ENCODE assay signal across 9 mouse cellular contexts in the genomic region with DNA sequence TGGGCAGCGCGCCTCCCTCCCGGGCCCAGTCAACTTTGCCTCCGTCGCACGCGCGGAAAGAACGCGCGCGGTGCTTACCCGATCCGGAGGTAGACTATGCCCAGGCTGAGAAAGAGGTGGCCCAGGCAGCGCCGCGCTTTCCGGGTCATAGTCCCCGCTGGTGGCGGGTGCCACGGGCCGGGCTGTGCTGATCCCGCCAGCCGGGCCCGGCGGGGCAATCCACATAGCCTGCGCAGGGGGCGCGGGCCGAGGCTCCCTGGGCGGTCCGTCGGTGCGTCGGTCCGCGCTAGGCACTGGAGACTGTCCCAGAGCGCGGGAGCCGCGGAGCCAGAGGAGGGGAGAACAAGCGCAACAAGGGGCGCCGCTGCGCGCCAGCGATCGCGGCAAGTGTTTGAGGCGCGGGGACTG. TPM values are rescaled to one million over a fixed set of nuclear protein-coding genes. Genes with fewer than 3 reads are reported as not detected.
DNase-seq lines count a peak whose midpoint lies in the region; ATAC-seq and TF ChIP-seq lines count a peak whose summit lies in the region.
"Had no signal": no experiment of that assay in that cellular context is flagged by ENCODE, and none has a peak within 500 bp of the region (broad histone marks: within the 10 kb centered on the region; RNA-seq: fewer than 3 reads in every experiment).

Gene Wnt7a, minus strand, starts transcription at position 403 of the 408 bp plus-strand sequence.

- no peak for TF ChIP-seq EP300 in ES-Bruce4 (IDR thresholded peaks at IDR 0.05; ENCODE audit: insufficient read depth, low read depth, low read length)

- TF ChIP-seq POLR2A in ES-Bruce4 (IDR thresholded peaks at IDR 0.05; ENCODE audit: insufficient read depth, low read length), result no peak
- TF ChIP-seq POLR2A in limb, embryonic 14.5 days (IDR thresholded peaks at IDR 0.05; ENCODE audit: borderline replicate concordance, extremely low read depth, insufficient read depth, insufficient read length), result no peak

- H3K4me3 ChIP-seq in heart, embryonic 11.5 days (ENCODE audit: low read depth, low read length), result peak within 1 kb of the TSS; percentile 53
- H3K4me3 ChIP-seq in ES-Bruce4 (ENCODE audit: low read depth, low read length), result peak within 1 kb of the TSS; percentile 49
- peak within 1 kb of the TSS; percentile 53 for H3K4me3 ChIP-seq in hindbrain, postnatal 0 days (ENCODE audit: low read length)
- peak within 1 kb of the TSS; percentile 49 for H3K4me3 ChIP-seq in limb, embryonic 14.5 days (replicated peaks; ENCODE audit: low read length)

- no peak for DNase-seq in heart, adult 8-10 months (ENCODE audit: low spot score)
- DNase-seq in cerebellum, postnatal 25 days, result peak; percentile 81 to 83
- peak; percentile 25 for DNase-seq in hindbrain, postnatal 0 days (ENCODE audit: low spot score)
- no peak for DNase-seq in limb, embryonic 14.5 days (ENCODE audit: low spot score)
- DNase-seq in right cerebral cortex, postnatal 4 days, result peak; percentile 56
- DNase-seq in thymus, postnatal 10 days (ENCODE audit: low spot score in 2 of 2), result no peak

- H3K27me3 ChIP-seq in heart, embryonic 11.5 days (ENCODE audit: control insufficient read depth, insufficient read depth, low read length), result peaks cover 87% of the 10 kb centered on the region
- H3K27me3 ChIP-seq in ES-Bruce4 (ENCODE audit: control insufficient read depth, insufficient read depth, low read length, poor library complexity, severe bottlenecking), result peaks cover 13% of the 10 kb centered on the region
- peaks cover 12% of the 10 kb centered on the region for H3K27me3 ChIP-seq in hindbrain, postnatal 0 days (ENCODE audit: insufficient read depth, low read length)
- H3K27me3 ChIP-seq in limb, embryonic 14.5 days (ENCODE audit: control insufficient read depth, insufficient read depth, low read length), result peaks cover 46% of the 10 kb centered on the region

- WGBS in heart, embryonic 11.5 days (ENCODE audit: insufficient replicate concordance), result under 1% methylated on average over 39 of the region's 51 CpGs
- WGBS in hindbrain, postnatal 0 days, result under 1% methylated on average over 43 of the region's 51 CpGs
- 2% methylated on average over 24 of the region's 51 CpGs for WGBS in limb, embryonic 14.5 days

- no peak for TF ChIP-seq CTCF in ES-Bruce4 (IDR thresholded peaks at IDR 0.05; ENCODE audit: low read depth, low read length)
- TF ChIP-seq CTCF in hindbrain, postnatal 0 days (IDR thresholded peaks at IDR 0.05; ENCODE audit: low read depth), result no peak

- H3K36me3 ChIP-seq in heart, embryonic 11.5 days (ENCODE audit: control insufficient read depth, insufficient read depth, low read length), result no peaks in the 10 kb centered on the region
- no peaks in the 10 kb centered on the region for H3K36me3 ChIP-seq in ES-Bruce4 (ENCODE audit: control insufficient read depth, insufficient read depth, low read length, poor library complexity, severe bottlenecking)
- H3K36me3 ChIP-seq in hindbrain, postnatal 0 days (ENCODE audit: insufficient read depth, low read length), result no peaks in the 10 kb centered on the region
- H3K36me3 ChIP-seq in limb, embryonic 14.5 days (ENCODE audit: control insufficient read depth, insufficient read depth, low read length), result no peaks in the 10 kb centered on the region

- H3K4me1 ChIP-seq in heart, embryonic 11.5 days (ENCODE audit: control insufficient read depth, insufficient read depth, low read length), result peaks cover 7% of the 10 kb centered on the region
- H3K4me1 ChIP-seq in ES-Bruce4 (ENCODE audit: control insufficient read depth, insufficient read depth, low read length), result no peaks in the 10 kb centered on the region
- H3K4me1 ChIP-seq in hindbrain, postnatal 0 days (ENCODE audit: insufficient read depth, low read length), result peaks cover 7% of the 10 kb centered on the region; the same call in 1 of the 2 replicates
- H3K4me1 ChIP-seq in limb, embryonic 14.5 days (ENCODE audit: control insufficient read depth, insufficient read depth, low read length), result 0 out of 2 replicates have a peak, but pooled peaks cover 6% of the 10 kb centered on the region

- no peak within 1 kb of the TSS for H3K9ac ChIP-seq in heart, embryonic 11.5 days (ENCODE audit: low read depth, low read length)
- peak within 1 kb of the TSS; percentile 28 for H3K9ac ChIP-seq in ES-Bruce4 (ENCODE audit: low read depth, poor library complexity, severe bottlenecking)
- H3K9ac ChIP-seq in hindbrain, postnatal 0 days (replicated peaks; ENCODE audit: low read length), result peak within 1 kb of the TSS; percentile 52
- H3K9ac ChIP-seq in limb, embryonic 14.5 days (ENCODE audit: low read depth, low read length, severe bottlenecking), result peak within 1 kb of the TSS; percentile 31

- ATAC-seq in heart, embryonic 11.5 days (replicated peaks; ENCODE audit: insufficient number of reproducible peaks, low FRiP score, low TSS enrichment), result no peak
- peak; percentile 54 for ATAC-seq in hindbrain, postnatal 0 days
- ATAC-seq in limb, embryonic 14.5 days (ENCODE audit: low FRiP score, low read depth), result no peak

- H3K9me3 ChIP-seq in heart, embryonic 11.5 days (replicated peaks; ENCODE audit: control insufficient read depth, low read length), result no peaks in the 10 kb centered on the region
- no peaks in the 10 kb centered on the region for H3K9me3 ChIP-seq in ES-Bruce4 (replicated peaks; ENCODE audit: control insufficient read depth, insufficient read depth, low read length, poor library complexity, severe bottlenecking)
- H3K9me3 ChIP-seq in hindbrain, postnatal 0 days (ENCODE audit: low read length), result no peaks in the 10 kb centered on the region
- H3K9me3 ChIP-seq in limb, embryonic 14.5 days (ENCODE audit: control insufficient read depth, low read length), result no peaks in the 10 kb centered on the region

- no peak within 1 kb of the TSS for H3K27ac ChIP-seq in heart, embryonic 11.5 days (ENCODE audit: low read depth, low read length)
- no peak within 1 kb of the TSS for H3K27ac ChIP-seq in ES-Bruce4 (ENCODE audit: insufficient read depth, low read length)
- H3K27ac ChIP-seq in hindbrain, postnatal 0 days, result peak within 1 kb of the TSS; percentile 66; the same call in 1 of the 2 replicates
- H3K27ac ChIP-seq in limb, embryonic 14.5 days (replicated peaks; ENCODE audit: low read depth, low read length), result no peak within 1 kb of the TSS

- peak within 1 kb of the TSS; percentile 84 for H3K4me2 ChIP-seq in heart, embryonic 11.5 days
- H3K4me2 ChIP-seq in hindbrain, postnatal 0 days (ENCODE audit: low read depth, low read length), result peak within 1 kb of the TSS; percentile 97
- peak within 1 kb of the TSS; percentile 92 for H3K4me2 ChIP-seq in limb, embryonic 14.5 days (replicated peaks; ENCODE audit: low read depth, low read length, severe bottlenecking)

RNA-seq across cellular contexts. Expression of gene Wnt7a, which starts in this region (rescaled TPM):
- 0.11 and 0.59 TPM in 2 replicates for polyA plus RNA-seq in heart, embryonic 11.5 days (2014; fragmentation: Nextera tagmentation; extraction: Ambion mirVana)
- not detected for total RNA-seq in heart, adult 8-10 months (2022)
- 5.3 and 15.8 TPM in 2 replicates for polyA plus RNA-seq in ES-Bruce4 (2011; ENCODE audit: insufficient read depth, insufficient read length, low read depth, missing spikeins)
- 10.6 and 11.4 TPM in 2 replicates for total RNA-seq in hindbrain, postnatal 0 days (2014; rRNA removed)
- 5.8 and 6.2 TPM in 2 replicates for polyA plus RNA-seq in hindbrain, postnatal 0 days (2015; fragmentation: Nextera tagmentation; extraction: Ambion mirVana)
- polyA plus RNA-seq in limb, embryonic 14.5 days (2012; rRNA removed), result 4.2 and 5.1 TPM in 2 replicates
- 4.3 and 5.2 TPM in 2 replicates for polyA plus RNA-seq in limb, embryonic 14.5 days (2014; fragmentation: Nextera tagmentation; extraction: Ambion mirVana)
- total RNA-seq: MEL had no signal

Comparison
In these comparisons a context has a peak if more than half of its experiments do, and no peak if none do; other contexts are left out.
1. RNA of gene Wnt7a (total RNA-seq): 10.6 to 11.4 TPM in hindbrain, postnatal 0 days; not detected in heart, adult 8-10 months; every median in the first group is over 10 times any median in the second.
2. DNase-seq: peak in cerebellum, postnatal 25 days (2 of 2), hindbrain, postnatal 0 days (single experiment) and right cerebral cortex, postnatal 4 days (single experiment); none in heart, adult 8-10 months (single experiment), limb, embryonic 14.5 days (single experiment) and thymus, postnatal 10 days (0 of 2).
3. Peak in every context shown above with its lines, with median percentiles within 50 percentile points of each other: H3K4me2 ChIP-seq and H3K4me3 ChIP-seq.